Mouse (Mus musculus) midbrain, embryonic 11.5 days (tissue): ENCODE measurements at regions not wholly inside any gene's neighbourhood (a gene's known extent, or its start where the extent isn't known, plus 50 kb on each side); places are given as distances from the start of the nearest gene placed in this dataset.

Experiments
- ATAC-seq: fragments of 200-750 bp; cut with Nextera tagmentation; 2 replicates; pipeline ENCODE4 v1.8.0; 2017; ENCODE audit warnings: moderate TSS enrichment, moderate library complexity; ENCODE audit not compliant: low FRiP score
- DNase-seq: peaks from one replicate; pipeline ENCODE4 v3.0.0; 2015; ENCODE audit warnings: low spot score; ENCODE audit errors: missing footprints
- H3K27ac ChIP-seq: fragments of 300-500 bp; sonication (generic); 2 replicates; pipeline ENCODE4 v1.5.1; 2014; ENCODE audit warnings: low read depth, low read length
- H3K27me3 ChIP-seq: fragments of 300-500 bp; sonication (generic); 2 replicates; pipeline ENCODE4 v1.6.1; 2014; ENCODE audit warnings: mild to moderate bottlenecking, low read length, moderate library complexity, mixed read lengths; ENCODE audit not compliant: control insufficient read depth, insufficient read depth
- H3K36me3 ChIP-seq: fragments of 300-500 bp; sonication (generic); 2 replicates; pipeline ENCODE4 v1.6.1; 2014; ENCODE audit warnings: mild to moderate bottlenecking, low read length, moderate library complexity, mixed read lengths; ENCODE audit not compliant: control insufficient read depth, insufficient read depth
- H3K4me1 ChIP-seq: fragments of 300-500 bp; sonication (generic); 2 replicates; pipeline ENCODE4 v1.6.1; 2014; ENCODE audit warnings: low read length; ENCODE audit not compliant: control insufficient read depth, insufficient read depth
- H3K4me2 ChIP-seq: fragments of 300-500 bp; sonication (generic); 2 replicates; pipeline ENCODE4 v1.6.1; 2014; ENCODE audit warnings: mild to moderate bottlenecking, moderate library complexity
- H3K4me3 ChIP-seq: fragments of 300-500 bp; sonication (generic); 2 replicates; pipeline ENCODE4 v1.5.1; 2014; ENCODE audit warnings: low read depth, low read length
- H3K9ac ChIP-seq: fragments of 300-500 bp; sonication (generic); 2 replicates; pipeline ENCODE4 v1.6.1; 2014; ENCODE audit warnings: low read length
- H3K9me3 ChIP-seq: fragments of 300-500 bp; sonication (generic); 2 replicates; pipeline ENCODE4 v1.6.1; 2016; ENCODE audit warnings: low read length; ENCODE audit not compliant: control insufficient read depth
- WGBS: fragments of 180-500 bp; shearing (Covaris S2); extraction: QIAGEN DNeasy Blood & Tissue Kit; methylation state at CpG from one replicate; pipeline ENCODE4 v1.1.7; 2014; 5-methylcytosine and 5-hydroxymethylcytosine counted together

- Histone ChIP-seq H3K4me1 (no peaks in the 10 kb centered on the region), H3K9me3 (no peaks in the 10 kb centered on the region), H3K27ac (no peak overlapping the region), H3K4me3 (no peak overlapping the region), H3K9ac (no peak overlapping the region), H3K27me3 (no peaks in the 10 kb centered on the region), H3K4me2 (no peak overlapping the region), H3K36me3 (no peaks in the 10 kb centered on the region)
- WGBS, result 94% methylated on average over 1 of the region's 1 CpGs
- ATAC-seq, result no peak
- no peak for DNase-seq
Observed at GRCm38 (mm10) chr7:111263302-111263701, 180.5 kb upstream of the Eif4g2 start.

GRCm38 (mm10) chr7:111259630-111260574 lies 177.1 kb upstream of the Eif4g2 start:
- no peak for DNase-seq
- no peaks in the 10 kb centered on the region for H3K4me1 ChIP-seq
- WGBS, result 83% methylated on average over 11 of the region's 11 CpGs

DNA sequence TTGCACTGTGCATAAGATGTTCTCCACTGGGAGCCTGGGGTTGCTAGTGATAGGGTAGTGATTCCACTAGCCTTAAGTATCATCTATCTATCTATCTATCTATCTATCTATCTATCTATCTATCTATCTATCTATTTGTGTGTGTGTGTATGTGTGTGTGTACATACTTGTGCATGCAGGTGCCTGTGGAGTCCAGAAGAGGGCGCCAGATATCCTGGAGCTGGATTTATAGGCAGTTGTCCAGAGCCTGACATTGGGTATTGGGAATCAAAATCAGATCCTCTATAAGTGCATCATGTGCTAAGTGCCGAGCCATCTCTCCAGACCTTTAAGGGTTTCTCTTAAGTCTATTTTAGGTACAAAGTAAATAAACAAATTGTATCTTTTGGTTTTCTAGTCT lies 175.0 kb upstream of the Eif4g2 start:
- H3K27me3 ChIP-seq, result no peaks in the 10 kb centered on the region
- H3K36me3 ChIP-seq, result no peaks in the 10 kb centered on the region
- ATAC-seq, result no peak
- H3K4me3 ChIP-seq, result no peak overlapping the region
- H3K27ac ChIP-seq, result no peak overlapping the region
- no peaks in the 10 kb centered on the region for H3K4me1 ChIP-seq
- DNase-seq, result no peak
- 78% methylated on average over 2 of the region's 2 CpGs for WGBS
- no peaks in the 10 kb centered on the region for H3K9me3 ChIP-seq
- no peak overlapping the region for H3K4me2 ChIP-seq
- H3K9ac ChIP-seq, result no peak overlapping the region

More at GRCm38 (mm10) chr7:111259630-111260574, 177.1 kb upstream of the Eif4g2 start:
- no peak overlapping the region for H3K27ac ChIP-seq
- no peak overlapping the region for H3K4me3 ChIP-seq
- H3K9ac ChIP-seq, result no peak overlapping the region
- H3K36me3 ChIP-seq, result no peaks in the 10 kb centered on the region
- no peak overlapping the region for H3K4me2 ChIP-seq
- ATAC-seq, result no peak
- H3K9me3 ChIP-seq, result no peaks in the 10 kb centered on the region
- H3K27me3 ChIP-seq, result no peaks in the 10 kb centered on the region

DNA sequence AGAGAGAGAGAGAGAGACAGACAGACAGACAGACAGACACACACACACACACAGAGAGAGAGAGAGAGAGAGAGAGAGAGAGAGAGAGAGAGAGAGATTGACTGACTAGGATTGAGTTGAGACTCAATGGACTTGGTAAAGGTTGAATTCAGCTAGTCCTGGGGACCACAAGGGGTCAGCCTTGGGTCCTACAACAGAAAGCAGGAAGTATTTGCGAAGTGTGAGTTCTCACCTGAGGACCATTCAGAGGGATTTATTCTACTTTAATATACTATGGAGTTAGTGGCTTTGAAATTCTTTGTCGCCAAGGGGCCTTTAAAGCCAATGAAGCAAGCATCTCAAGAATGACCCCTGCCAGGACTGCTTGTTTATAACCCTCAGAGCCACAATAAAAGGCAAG lies 173.4 kb upstream of the Eif4g2 start:
- ATAC-seq (no peak), DNase-seq (no peak)
- Histone ChIP-seq H3K4me2 (no peak overlapping the region), H3K27ac (no peak overlapping the region), H3K27me3 (no peaks in the 10 kb centered on the region), H3K4me3 (no peak overlapping the region), H3K36me3 (no peaks in the 10 kb centered on the region), H3K4me1 (no peaks in the 10 kb centered on the region), H3K9ac (no peak overlapping the region), H3K9me3 (no peaks in the 10 kb centered on the region)
- WGBS, result 77% methylated on average over 2 of the region's 2 CpGs

- H3K27me3 ChIP-seq, result no peaks in the 10 kb centered on the region
- DNase-seq, result peak; percentile 96
- H3K4me1 ChIP-seq, result no peaks in the 10 kb centered on the region
- H3K9me3 ChIP-seq, result no peaks in the 10 kb centered on the region
- H3K9ac ChIP-seq, result no peak overlapping the region
- 36% methylated on average over 5 of the region's 5 CpGs for WGBS
- no peak overlapping the region for H3K27ac ChIP-seq
- H3K36me3 ChIP-seq, result no peaks in the 10 kb centered on the region
- H3K4me3 ChIP-seq, result no peak overlapping the region
- H3K4me2 ChIP-seq, result no peak overlapping the region
- peak; percentile 24; the same call in 1 of the 2 replicates for ATAC-seq
Observed at GRCm38 (mm10) chr7:111249606-111250005, 166.8 kb upstream of the Eif4g2 start.

- Histone ChIP-seq H3K4me1 (no peaks in the 10 kb centered on the region), H3K36me3 (no peaks in the 10 kb centered on the region), H3K27ac (no peak overlapping the region), H3K27me3 (no peaks in the 10 kb centered on the region), H3K4me3 (no peak overlapping the region), H3K9me3 (no peaks in the 10 kb centered on the region), H3K4me2 (no peak overlapping the region), H3K9ac (no peak overlapping the region)
- 95% methylated on average over 8 of the region's 8 CpGs for WGBS
- DNase-seq, result no peak
- no peak for ATAC-seq
Observed at GRCm38 (mm10) chr7:111245488-111245887, 162.7 kb upstream of the Eif4g2 start.

DNA sequence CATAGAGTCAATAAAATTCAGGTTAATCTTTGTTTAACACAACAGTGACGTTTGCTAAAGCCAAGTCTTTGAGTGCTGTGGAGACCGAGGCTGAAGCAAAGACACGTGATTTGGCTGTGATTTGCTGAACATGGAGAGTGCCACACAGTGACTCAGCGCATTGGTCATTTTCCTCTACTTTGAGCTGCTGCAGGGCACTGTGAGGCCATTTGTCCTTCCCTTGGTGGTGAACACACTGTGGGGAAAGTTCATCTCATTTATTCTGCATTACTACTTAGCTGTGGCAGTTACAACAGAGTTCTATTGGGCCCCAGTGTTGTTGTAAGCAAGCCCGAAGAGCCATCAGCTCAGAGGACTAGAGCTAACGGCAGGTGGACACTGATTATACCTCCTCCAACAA lies 162.2 kb upstream of the Eif4g2 start:
- H3K4me3 ChIP-seq, result no peak overlapping the region
- H3K27ac ChIP-seq, result no peak overlapping the region
- no peaks in the 10 kb centered on the region for H3K36me3 ChIP-seq
- H3K27me3 ChIP-seq, result no peaks in the 10 kb centered on the region
- no peak overlapping the region for H3K9ac ChIP-seq
- no peaks in the 10 kb centered on the region for H3K4me1 ChIP-seq
- ATAC-seq (no peak), DNase-seq (peak; percentile 49)
- WGBS, result 88% methylated on average over 6 of the region's 6 CpGs
- H3K9me3 ChIP-seq, result no peaks in the 10 kb centered on the region
- no peak overlapping the region for H3K4me2 ChIP-seq

GRCm38 (mm10) chr7:111243831-111244230 lies 161.0 kb upstream of the Eif4g2 start:
- no peak overlapping the region for H3K9ac ChIP-seq
- H3K4me3 ChIP-seq, result no peak overlapping the region
- H3K27ac ChIP-seq, result no peak overlapping the region
- H3K9me3 ChIP-seq, result no peaks in the 10 kb centered on the region; the same call in 1 of the 2 replicates
- no peak overlapping the region for H3K4me2 ChIP-seq
- ATAC-seq (no peak), DNase-seq (no peak)
- no peaks in the 10 kb centered on the region for H3K4me1 ChIP-seq
- 75% methylated on average over 1 of the region's 1 CpGs for WGBS
- no peaks in the 10 kb centered on the region for H3K27me3 ChIP-seq
- no peaks in the 10 kb centered on the region for H3K36me3 ChIP-seq

DNA sequence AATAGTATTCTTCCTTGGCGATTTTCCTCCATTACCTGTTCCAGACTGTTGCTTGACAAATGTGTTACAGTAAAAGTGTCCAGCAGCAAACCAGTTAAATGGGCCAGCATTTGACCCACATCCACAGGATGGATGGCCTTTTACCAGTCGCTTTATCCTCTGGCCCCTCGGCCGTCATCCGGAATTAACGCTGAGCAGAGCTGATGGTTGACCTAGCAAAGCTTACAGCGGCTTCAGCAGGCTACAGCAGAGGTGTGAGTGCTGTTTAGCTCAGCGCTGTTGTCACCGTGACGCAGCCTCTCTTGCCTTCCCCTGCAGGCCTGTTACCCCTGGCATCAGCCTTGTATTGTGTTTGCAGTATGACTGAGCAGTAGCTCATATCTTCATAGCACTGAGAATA lies 159.8 kb upstream of the Eif4g2 start:
- no peak overlapping the region for H3K4me3 ChIP-seq
- no peaks in the 10 kb centered on the region for H3K27me3 ChIP-seq
- no peak overlapping the region for H3K4me2 ChIP-seq
- WGBS, result 69% methylated on average over 10 of the region's 10 CpGs
- no peaks in the 10 kb centered on the region for H3K4me1 ChIP-seq
- no peak overlapping the region for H3K9ac ChIP-seq
- H3K27ac ChIP-seq, result no peak overlapping the region
- H3K9me3 ChIP-seq, result no peaks in the 10 kb centered on the region; the same call in 1 of the 2 replicates
- ATAC-seq, result no peak
- no peak for DNase-seq
- H3K36me3 ChIP-seq, result no peaks in the 10 kb centered on the region
